9 mouse cellular contexts compared by ENCODE assay signal in the genomic region with DNA sequence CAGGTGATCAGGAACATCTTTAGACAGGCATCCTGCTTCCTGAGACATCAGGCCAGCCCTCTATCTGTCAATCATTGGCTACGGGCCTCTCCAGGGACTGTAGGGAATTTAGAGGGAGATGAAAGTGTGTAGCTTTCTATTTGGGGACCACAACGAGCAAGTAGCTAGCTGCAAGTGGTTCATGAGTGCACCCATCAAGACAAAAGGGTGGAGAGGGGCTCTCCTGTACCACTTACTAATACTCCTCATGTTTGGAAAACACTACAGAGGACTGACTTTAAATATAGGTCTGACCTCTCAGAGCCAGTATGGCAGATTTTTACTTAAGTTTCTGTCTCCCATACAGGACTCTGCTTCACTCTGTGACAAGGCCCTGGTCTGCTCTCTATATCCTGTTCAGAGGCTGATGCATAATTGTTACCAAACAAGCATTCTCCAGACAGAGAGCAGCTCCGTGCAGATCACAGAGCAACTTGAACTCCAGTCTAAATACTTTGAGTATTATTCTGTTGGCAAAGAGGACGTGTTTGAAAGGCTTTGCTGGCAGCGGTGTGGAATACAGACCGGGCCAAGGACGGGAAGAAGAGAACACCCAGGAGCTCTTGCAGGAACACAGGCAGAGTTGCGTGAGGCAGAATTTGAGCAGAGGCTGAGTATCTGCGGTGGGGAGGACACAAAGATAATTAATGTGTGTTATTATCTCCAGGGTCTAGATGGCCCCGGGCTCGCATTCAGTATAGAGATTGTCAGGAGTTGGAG. TPM values are rescaled to one million over a fixed set of nuclear protein-coding genes. Genes with fewer than 3 reads are reported as not detected.
DNase-seq lines count a peak whose midpoint lies in the region; ATAC-seq and TF ChIP-seq lines count a peak whose summit lies in the region.
"Had no signal": no experiment of that assay in that cellular context is flagged by ENCODE, and none has a peak within 500 bp of the region (broad histone marks: within the 10 kb centered on the region; RNA-seq: fewer than 3 reads in every experiment).

No protein-coding gene starts in this region.

- no peak for TF ChIP-seq POLR2A in brain, embryonic 14.5 days (IDR thresholded peaks at IDR 0.05; ENCODE audit: borderline replicate concordance, extremely low read depth, insufficient read depth, insufficient read length, poor library complexity, severe bottlenecking)

- no peak for TF ChIP-seq CTCF in brain, embryonic 14.5 days (IDR thresholded peaks at IDR 0.05; ENCODE audit: borderline replicate concordance, extremely low read depth, insufficient read depth, insufficient read length)

- no peak for ATAC-seq in heart, embryonic 14.5 days (ENCODE audit: insufficient number of reproducible peaks, insufficient read depth, low FRiP score, low read depth)

- H3K4me1 ChIP-seq in heart, embryonic 14.5 days (ENCODE audit: control insufficient read depth in 2 of 2, insufficient read depth in 2 of 2, low read length in 2 of 2) = peaks cover 16 to 22% of the 10 kb centered on the region in 2 experiments

- 0 out of 2 replicates have a peak, but pooled peaks cover 3% of the 10 kb centered on the region for H3K27me3 ChIP-seq in heart, embryonic 14.5 days (ENCODE audit: control insufficient read depth, insufficient read depth, low read length)

- H3K9me3 ChIP-seq in heart, embryonic 14.5 days (ENCODE audit: control insufficient read depth, low read length) = no peaks in the 10 kb centered on the region

- peak overlapping the region; percentile 0; the same call in 1 of the 2 replicates for H3K4me2 ChIP-seq in heart, embryonic 14.5 days (ENCODE audit: low read length)

- WGBS in heart, embryonic 14.5 days = 38% methylated on average over 11 of the region's 11 CpGs

- DNase-seq in cerebellum, postnatal 10 days = peak; percentile 40 to 62
- no peak for DNase-seq in cerebellum, adult 11 months
- DNase-seq in brain, embryonic 14.5 days (ENCODE audit: low read depth) = peak; percentile 50
- DNase-seq in lung, adult 18-20 months = peak; percentile 63 to 74
- DNase-seq in cerebellum, postnatal 25 days = no peak
- no peak for DNase-seq in liver
- no peak for DNase-seq in MN1 (ENCODE audit: low spot score)

- H3K27ac ChIP-seq in heart, embryonic 14.5 days (replicated peaks in 1 of 2; ENCODE audit: control insufficient read depth in 1 of 2, insufficient read depth in 1 of 2, low read depth in 2 of 2, low read length in 2 of 2) = peak overlapping the region; percentile 59 to 80

- no peaks in the 10 kb centered on the region for H3K36me3 ChIP-seq in heart, embryonic 14.5 days (ENCODE audit: control insufficient read depth, insufficient read depth, low read length)

- H3K4me3 ChIP-seq in heart, embryonic 14.5 days (ENCODE audit: control insufficient read depth in 1 of 2, insufficient read depth in 1 of 2, low read depth in 1 of 2, low read length in 2 of 2) = no peak overlapping the region

- H3K9ac ChIP-seq in heart, embryonic 14.5 days (ENCODE audit: low read length) = no peak overlapping the region; the same call in 1 of the 2 replicates

RNA-seq across cellular contexts. Expression of a gene that starts 56.2 kb away (rescaled TPM):
- not detected in 2 replicates for polyA plus RNA-seq in brain, embryonic 14.5 days (2012; rRNA removed)
- polyA plus RNA-seq in heart, embryonic 14.5 days (2014; fragmentation: Nextera tagmentation; extraction: Ambion mirVana) = not detected in 2 replicates
- polyA plus RNA-seq: small intestine, adult 2 months had no signal

Comparison
In these comparisons a context has a peak if more than half of its experiments do, and no peak if none do; other contexts are left out.
1. DNase-seq: peak in cerebellum, postnatal 10 days (2 of 2), brain, embryonic 14.5 days (single experiment) and lung, adult 18-20 months (2 of 2); none in cerebellum, adult 11 months (single experiment), cerebellum, postnatal 25 days (0 of 2), liver (single experiment) and MN1 (single experiment).